Mouse (Mus musculus) C2C12 (cell line): ENCODE data around the gene Tanc1.

ENCODE experiments used
- CTCF ChIP-seq: IDR thresholded peaks from one replicate; pipeline ENCODE4 v1.5.1; 2011; ENCODE audit not compliant: control insufficient read depth, insufficient read depth, insufficient read length
- FOSL1 ChIP-seq: IDR thresholded peaks from one replicate; pipeline ENCODE4 v1.8.0; 2011; ENCODE audit warnings: mild to moderate bottlenecking, low read length; ENCODE audit not compliant: poor library complexity, insufficient read depth, severe bottlenecking
- MAX ChIP-seq: IDR thresholded peaks from one replicate; pipeline ENCODE4 v1.6.1; 2011; ENCODE audit warnings: mild to moderate bottlenecking, control low read depth
- MYOD1 ChIP-seq: IDR thresholded peaks from one replicate; pipeline ENCODE4 v1.6.1; 2011; ENCODE audit warnings: low read depth; ENCODE audit not compliant: control insufficient read depth, insufficient read length
- USF1 ChIP-seq: IDR thresholded peaks from one replicate; pipeline ENCODE4 v1.6.1; 2011; ENCODE audit warnings: low read depth, mild to moderate bottlenecking, control low read depth, moderate library complexity

GRCm38 (mm10) chr2:59853543-59853942, 241.7 kb downstream of the Tanc1 start:
- no peak for TF ChIP-seq FOSL1
- TF ChIP-seq CTCF: no peak
- no peak for TF ChIP-seq MYOD1
- no peak for TF ChIP-seq MAX
- TF ChIP-seq USF1: no peak
